Mouse (Mus musculus) cerebellum, adult 2 months (tissue): ENCODE measurements around the gene Scgb1b30.

Source experiments
- CTCF ChIP-seq: fragments of 200-500 bp; IDR thresholded peaks from 2 replicates; pipeline ENCODE4 v1.5.1; 2011; ENCODE audit warnings: low read depth, mild to moderate bottlenecking, control low read depth, low read length, moderate library complexity, borderline replicate concordance; ENCODE audit not compliant: insufficient read depth
- POLR2A ChIP-seq: fragments of 200-500 bp; IDR thresholded peaks from 2 replicates; pipeline ENCODE4 v1.6.1; 2011; ENCODE audit warnings: low read length, control low read depth, borderline replicate concordance; ENCODE audit not compliant: insufficient read depth

DNA sequence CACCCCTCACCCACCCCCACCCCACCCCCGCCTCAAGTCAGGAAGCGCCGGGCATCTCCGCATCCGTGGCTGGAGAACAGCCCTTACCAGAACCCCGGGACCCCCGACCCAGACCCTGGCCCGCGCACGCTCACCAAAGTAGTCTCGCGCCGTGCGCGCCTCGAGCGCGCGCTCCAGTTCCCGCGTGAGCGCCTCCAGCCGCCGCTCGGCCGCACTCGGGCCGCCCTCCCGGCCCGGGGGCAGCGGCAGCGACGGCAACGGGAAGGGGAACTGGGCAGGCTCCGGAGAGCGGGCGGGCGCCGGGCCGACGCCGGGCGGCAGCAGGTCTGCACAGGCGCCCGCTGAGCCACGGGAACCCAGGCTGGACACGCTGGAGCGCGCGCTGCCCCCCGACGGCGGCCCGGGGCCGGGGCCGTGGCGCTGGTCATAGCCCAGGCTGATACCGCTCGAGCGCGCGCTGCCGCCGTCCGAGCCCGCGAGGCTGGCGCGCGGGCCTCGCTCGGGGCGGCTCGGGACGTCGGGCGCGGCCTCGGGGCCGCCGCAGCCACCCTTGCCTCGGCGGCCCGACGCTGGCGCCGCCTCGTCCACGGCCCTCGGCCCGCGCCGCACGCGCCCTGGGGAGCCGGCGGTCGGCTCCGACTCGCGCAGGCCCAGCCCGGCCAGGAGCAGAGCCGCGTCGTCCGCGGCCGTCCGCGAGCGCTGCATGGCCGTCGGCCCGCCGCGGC, 37.3 kb downstream of the Scgb1b30 start:
- TF ChIP-seq CTCF (no peak), POLR2A (no peak)
